Mouse (Mus musculus) heart, embryonic 16.5 days (tissue): ENCODE results near the gene Gsg1l. TPM values are rescaled to one million over a fixed set of nuclear protein-coding genes. Genes with fewer than 3 reads are reported as not detected.

Experiments
- ATAC-seq: fragments of 200-750 bp; cut with Nextera tagmentation; replicated peaks from 2 replicates; pipeline ENCODE4 v1.8.0; 2017; ENCODE audit warnings: moderate number of reproducible peaks; ENCODE audit not compliant: insufficient read depth, low FRiP score; ENCODE audit errors: extremely low read depth
- H3K27ac ChIP-seq: fragments of 300-500 bp; sonication (generic); 2 replicates; pipeline ENCODE4 v1.5.1; 2014; ENCODE audit warnings: mild to moderate bottlenecking, low read length, control low read depth, moderate library complexity
- H3K27me3 ChIP-seq: fragments of 300-500 bp; sonication (generic); 2 replicates; pipeline ENCODE4 v1.6.1; 2014; ENCODE audit warnings: low read length, mixed read lengths; ENCODE audit not compliant: control insufficient read depth, insufficient read depth
- H3K36me3 ChIP-seq: fragments of 300-500 bp; sonication (generic); 2 replicates; pipeline ENCODE4 v1.6.1; 2014; ENCODE audit not compliant: control insufficient read depth, insufficient read depth
- H3K4me1 ChIP-seq: fragments of 300-500 bp; sonication (generic); 2 replicates; pipeline ENCODE4 v1.6.1; 2014; ENCODE audit warnings: low read length, mixed read lengths; ENCODE audit not compliant: control insufficient read depth, insufficient read depth
- H3K4me2 ChIP-seq: fragments of 300-500 bp; sonication (generic); 2 replicates; pipeline ENCODE4 v1.6.1; 2014; ENCODE audit warnings: low read depth, mild to moderate bottlenecking, control low read depth, low read length
- H3K4me3 ChIP-seq: fragments of 300-500 bp; sonication (generic); 2 replicates; pipeline ENCODE4 v1.5.1; 2014; ENCODE audit warnings: mild to moderate bottlenecking, control low read depth, low read length
- H3K9ac ChIP-seq: fragments of 300-500 bp; sonication (generic); 2 replicates; pipeline ENCODE4 v1.6.1; 2014; ENCODE audit warnings: low read length, control low read depth
- H3K9me3 ChIP-seq: fragments of 300-500 bp; sonication (generic); replicated peaks from 2 replicates; pipeline ENCODE4 v1.6.1; 2016; ENCODE audit warnings: low read length; ENCODE audit not compliant: control insufficient read depth
- WGBS: fragments of 180-500 bp; shearing (Covaris S2); extraction: QIAGEN DNeasy Blood & Tissue Kit; methylation state at CpG from one replicate; pipeline ENCODE4 v1.1.7; 2014; 5-methylcytosine and 5-hydroxymethylcytosine counted together
- polyA plus RNA-seq: library from polyadenylated mRNA; unstranded; fragments of >200 nt; fragmentation: Nextera tagmentation; extraction: Ambion mirVana; gene quantifications from 2 replicates; pipeline ENCODE4 v1.2.1, GENCODE M21; 2015

The Gsg1l gene
- polyA plus RNA-seq, 1 experiment from 2014 or later = 7.5 TPM

- no peak overlapping the region for H3K27ac ChIP-seq
- no peak overlapping the region for H3K4me3 ChIP-seq
- ATAC-seq = no peak; the same call in 1 of the 2 replicates
- peak overlapping the region; percentile 27; the same call in 1 of the 2 replicates for H3K9ac ChIP-seq
- WGBS = 32% methylated on average over 14 of the region's 14 CpGs
- no peaks in the 10 kb centered on the region for H3K27me3 ChIP-seq
- peaks cover 10% of the 10 kb centered on the region for H3K4me1 ChIP-seq
- H3K9me3 ChIP-seq = no peaks in the 10 kb centered on the region
- H3K4me2 ChIP-seq = peak overlapping the region; percentile 18; the same call in 1 of the 2 replicates
- no peaks in the 10 kb centered on the region for H3K36me3 ChIP-seq
Observed at GRCm38 (mm10) chr7:126066777-126067176, 15.4 kb downstream of the Gsg1l start.

- ATAC-seq = no peak
- Histone ChIP-seq H3K4me1 (peaks cover 10% of the 10 kb centered on the region), H3K4me2 (no peak overlapping the region), H3K9ac (no peak overlapping the region), H3K9me3 (no peaks in the 10 kb centered on the region), H3K4me3 (no peak overlapping the region), H3K36me3 (no peaks in the 10 kb centered on the region), H3K27ac (no peak overlapping the region), H3K27me3 (no peaks in the 10 kb centered on the region)
- 46% methylated on average over 5 of the region's 5 CpGs for WGBS
Observed at GRCm38 (mm10) chr7:126065243-126065876, 16.9 kb downstream of the Gsg1l start.

- no peak for ATAC-seq
- H3K9me3 ChIP-seq = no peaks in the 10 kb centered on the region
- H3K4me2 ChIP-seq = no peak overlapping the region
- no peak overlapping the region for H3K9ac ChIP-seq
- H3K4me3 ChIP-seq = no peak overlapping the region
- peaks cover 16% of the 10 kb centered on the region for H3K4me1 ChIP-seq
- 80% methylated on average over 4 of the region's 4 CpGs for WGBS
- no peaks in the 10 kb centered on the region for H3K36me3 ChIP-seq
- no peaks in the 10 kb centered on the region for H3K27me3 ChIP-seq
- H3K27ac ChIP-seq = no peak overlapping the region
Observed at GRCm38 (mm10) chr7:126062228-126062627, 20.0 kb downstream of the Gsg1l start.

GRCm38 (mm10) chr7:126058918-126059317, 23.3 kb downstream of the Gsg1l start:
- peaks cover 12% of the 10 kb centered on the region for H3K4me1 ChIP-seq
- 51% methylated on average over 7 of the region's 7 CpGs for WGBS
- H3K27me3 ChIP-seq = no peaks in the 10 kb centered on the region
- no peak for ATAC-seq
- H3K36me3 ChIP-seq = no peaks in the 10 kb centered on the region
- no peak overlapping the region for H3K27ac ChIP-seq
- peak overlapping the region; percentile 38; the same call in 1 of the 2 replicates for H3K9ac ChIP-seq
- H3K4me3 ChIP-seq = no peak overlapping the region
- H3K4me2 ChIP-seq = no peak overlapping the region
- no peaks in the 10 kb centered on the region for H3K9me3 ChIP-seq

- Histone ChIP-seq H3K9ac (no peak overlapping the region), H3K27me3 (no peaks in the 10 kb centered on the region), H3K9me3 (no peaks in the 10 kb centered on the region), H3K36me3 (no peaks in the 10 kb centered on the region), H3K4me2 (no peak overlapping the region), H3K4me1 (peaks cover 16% of the 10 kb centered on the region), H3K27ac (no peak overlapping the region), H3K4me3 (no peak overlapping the region)
- WGBS = 42% methylated on average over 10 of the region's 10 CpGs
- ATAC-seq = no peak
Observed at GRCm38 (mm10) chr7:126057332-126057914, 24.8 kb downstream of the Gsg1l start.

GRCm38 (mm10) chr7:126054574-126054973, 27.6 kb downstream of the Gsg1l start:
- Histone ChIP-seq H3K4me3 (no peak overlapping the region), H3K9ac (no peak overlapping the region), H3K4me2 (no peak overlapping the region), H3K9me3 (no peaks in the 10 kb centered on the region), H3K27ac (no peak overlapping the region), H3K36me3 (no peaks in the 10 kb centered on the region), H3K27me3 (no peaks in the 10 kb centered on the region), H3K4me1 (peaks cover 18% of the 10 kb centered on the region)
- 46% methylated on average over 6 of the region's 6 CpGs for WGBS
- no peak for ATAC-seq

GRCm38 (mm10) chr7:126053618-126054017, 28.6 kb downstream of the Gsg1l start:
- Histone ChIP-seq H3K27ac (no peak overlapping the region), H3K4me2 (no peak overlapping the region), H3K36me3 (no peaks in the 10 kb centered on the region), H3K4me1 (peaks cover 9% of the 10 kb centered on the region; the same call in 1 of the 2 replicates), H3K9ac (no peak overlapping the region), H3K4me3 (no peak overlapping the region), H3K9me3 (no peaks in the 10 kb centered on the region), H3K27me3 (no peaks in the 10 kb centered on the region)
- no peak for ATAC-seq
- WGBS = 79% methylated on average over 7 of the region's 7 CpGs

GRCm38 (mm10) chr7:126051910-126052309, 30.3 kb downstream of the Gsg1l start:
- H3K9me3 ChIP-seq = no peaks in the 10 kb centered on the region
- no peak overlapping the region for H3K4me3 ChIP-seq
- no peaks in the 10 kb centered on the region for H3K36me3 ChIP-seq
- no peak overlapping the region for H3K27ac ChIP-seq
- ATAC-seq = no peak
- no peaks in the 10 kb centered on the region for H3K27me3 ChIP-seq
- no peak overlapping the region for H3K9ac ChIP-seq
- no peak overlapping the region for H3K4me2 ChIP-seq
- 53% methylated on average over 6 of the region's 6 CpGs for WGBS
- H3K4me1 ChIP-seq = peaks cover 9% of the 10 kb centered on the region; the same call in 1 of the 2 replicates

GRCm38 (mm10) chr7:126045077-126045476, 37.1 kb downstream of the Gsg1l start:
- H3K4me2 ChIP-seq = no peak overlapping the region
- peaks cover 15% of the 10 kb centered on the region for H3K4me1 ChIP-seq
- no peak overlapping the region for H3K9ac ChIP-seq
- H3K9me3 ChIP-seq = peaks cover 4% of the 10 kb centered on the region; the same call in 1 of the 2 replicates
- H3K27ac ChIP-seq = no peak overlapping the region
- no peak for ATAC-seq
- no peak overlapping the region for H3K4me3 ChIP-seq
- H3K27me3 ChIP-seq = no peaks in the 10 kb centered on the region
- WGBS = 84% methylated on average over 6 of the region's 6 CpGs
- H3K36me3 ChIP-seq = no peaks in the 10 kb centered on the region
